29 mouse cellular contexts compared by ENCODE assay signal in genomic region chr6:144645796-144646195, GRCm38 (mm10).
A peak's percentile ranks its signal among the peaks of the same experiment; 100 is the strongest.
DNase-seq lines count a peak whose midpoint lies in the region; ATAC-seq and TF ChIP-seq lines count a peak whose summit lies in the region.
"Had no signal": no experiment of that assay in that cellular context is flagged by ENCODE, and none has a peak within 500 bp of the region (broad histone marks: within the 10 kb centered on the region; RNA-seq: fewer than 3 reads in every experiment).

No protein-coding gene starts in this region.

- H3K27me3 ChIP-seq in heart, embryonic 12.5 days (replicated peaks), result no peaks in the 10 kb centered on the region
- H3K27me3 ChIP-seq in lung, embryonic 14.5 days (ENCODE audit: insufficient read depth, low read length), result no peaks in the 10 kb centered on the region
- no peaks in the 10 kb centered on the region for H3K27me3 ChIP-seq in lung, postnatal 0 days (replicated peaks; ENCODE audit: insufficient read depth, low read length)
- H3K27me3 ChIP-seq: CH12.LX; embryonic facial prominence, embryonic 13.5 days; embryonic facial prominence, embryonic 15.5 days; Patski had no signal

- no peak overlapping the region for H3K9ac ChIP-seq in heart, embryonic 12.5 days
- no peak overlapping the region for H3K9ac ChIP-seq in lung, embryonic 14.5 days
- H3K9ac ChIP-seq in lung, postnatal 0 days (replicated peaks; ENCODE audit: low read depth), result no peak overlapping the region
- H3K9ac ChIP-seq: embryonic facial prominence, embryonic 13.5 days; embryonic facial prominence, embryonic 15.5 days; forebrain, embryonic 12.5 days had no signal

- no peak for TF ChIP-seq EP300 in lung, postnatal 0 days (IDR thresholded peaks at IDR 0.05)

- ATAC-seq in heart, embryonic 12.5 days (ENCODE audit: insufficient number of reproducible peaks, low FRiP score), result no peak
- no peak for ATAC-seq in lung, embryonic 14.5 days (ENCODE audit: insufficient read depth)
- no peak for ATAC-seq in lung, postnatal 0 days
- ATAC-seq: activated CD4-positive, CD25-positive, alpha-beta regulatory T cell, adult 4 months; CD4-positive, CD25-positive, alpha-beta regulatory T cell, adult 4 months; forebrain, embryonic 14.5 days; Patski had no signal

- 76% methylated on average over 4 of the region's 4 CpGs for WGBS in heart, embryonic 12.5 days
- WGBS in lung, embryonic 14.5 days, result 69% methylated on average over 4 of the region's 4 CpGs
- 48% methylated on average over 4 of the region's 4 CpGs for WGBS in lung, postnatal 0 days

- H3K4me1 ChIP-seq in heart, embryonic 12.5 days (replicated peaks), result peaks cover 25% of the 10 kb centered on the region
- H3K4me1 ChIP-seq in lung, embryonic 14.5 days (ENCODE audit: insufficient read depth), result peaks cover 40% of the 10 kb centered on the region
- H3K4me1 ChIP-seq in lung, postnatal 0 days (ENCODE audit: insufficient read depth, low read depth, low read length), result peaks cover 5% of the 10 kb centered on the region; the same call in 1 of the 2 replicates
- H3K4me1 ChIP-seq: embryonic facial prominence, embryonic 13.5 days; embryonic facial prominence, embryonic 15.5 days had no signal

- H3K9me3 ChIP-seq in heart, embryonic 12.5 days (replicated peaks), result no peaks in the 10 kb centered on the region
- H3K9me3 ChIP-seq in lung, embryonic 14.5 days (ENCODE audit: low read depth, low read length), result no peaks in the 10 kb centered on the region
- H3K9me3 ChIP-seq in lung, postnatal 0 days (ENCODE audit: low read length), result no peaks in the 10 kb centered on the region
- H3K9me3 ChIP-seq: embryonic facial prominence, embryonic 13.5 days; embryonic facial prominence, embryonic 15.5 days; forebrain, embryonic 10.5 days; forebrain, embryonic 12.5 days had no signal

- TF ChIP-seq CTCF in lung, embryonic 14.5 days (IDR thresholded peaks at IDR 0.05; ENCODE audit: low read depth), result no peak
- no peak for TF ChIP-seq CTCF in lung, postnatal 0 days (IDR thresholded peaks at IDR 0.05)

- no peak overlapping the region for H3K27ac ChIP-seq in heart, embryonic 12.5 days (ENCODE audit: poor library complexity, severe bottlenecking)
- peak overlapping the region; percentile 50; the same call in 1 of the 2 replicates for H3K27ac ChIP-seq in lung, embryonic 14.5 days (ENCODE audit: low read depth)
- H3K27ac ChIP-seq in lung, postnatal 0 days (ENCODE audit: low read length), result 0 out of 2 replicates have a peak overlapping the region, but pooled peaks have one; percentile 8
- H3K27ac ChIP-seq: embryonic facial prominence, embryonic 13.5 days; embryonic facial prominence, embryonic 15.5 days; forebrain, embryonic 10.5 days; forebrain, embryonic 12.5 days had no signal

- H3K4me3 ChIP-seq in heart, embryonic 12.5 days, result no peak overlapping the region
- no peak overlapping the region for H3K4me3 ChIP-seq in lung, embryonic 14.5 days (ENCODE audit: low read depth, low read length)
- no peak overlapping the region for H3K4me3 ChIP-seq in lung, postnatal 0 days (ENCODE audit: low read depth, low read length)
- H3K4me3 ChIP-seq: embryonic facial prominence, embryonic 13.5 days; embryonic facial prominence, embryonic 15.5 days; erythroblast, embryonic 14.5 days; forebrain, embryonic 10.5 days; forebrain, embryonic 12.5 days had no signal

- no peak overlapping the region for H3K4me2 ChIP-seq in heart, embryonic 12.5 days
- H3K4me2 ChIP-seq in lung, embryonic 14.5 days, result no peak overlapping the region
- H3K4me2 ChIP-seq in lung, postnatal 0 days (replicated peaks; ENCODE audit: low read depth, low read length), result no peak overlapping the region
- H3K4me2 ChIP-seq: embryonic facial prominence, embryonic 13.5 days; embryonic facial prominence, embryonic 15.5 days; forebrain, embryonic 12.5 days had no signal

- H3K36me3 ChIP-seq in heart, embryonic 12.5 days, result no peaks in the 10 kb centered on the region
- no peaks in the 10 kb centered on the region for H3K36me3 ChIP-seq in lung, embryonic 14.5 days (ENCODE audit: insufficient read depth)
- H3K36me3 ChIP-seq in lung, postnatal 0 days (ENCODE audit: insufficient read depth, low read length), result no peaks in the 10 kb centered on the region
- H3K36me3 ChIP-seq: embryonic facial prominence, embryonic 13.5 days; embryonic facial prominence, embryonic 15.5 days; forebrain, embryonic 10.5 days; forebrain, embryonic 12.5 days; G1E had no signal

- DNase-seq in heart, adult 11 months, result peak; percentile 87
- peak; percentile 28 for DNase-seq in lung, embryonic 14.5 days
- no peak for DNase-seq in lung, postnatal 25 days (ENCODE audit: low spot score)
- peak; percentile 22 for DNase-seq in lung, postnatal 0 days (ENCODE audit: low spot score)
- peak; percentile 38 for DNase-seq in lung, postnatal 36 days
- no peak for DNase-seq in yolk sac, embryonic 10.5 days (ENCODE audit: low spot score)
- DNase-seq: adrenal gland, adult 8-10 months; adrenal gland, postnatal 14 days; adrenal gland, postnatal 36 days; B cell, adult 2 months; cerebellum, adult 11 months; cerebellum, adult 18-20 months; cerebellum, adult 8-10 months; cerebellum, adult 9-11 months; cerebellum, postnatal 14 days; cerebellum, postnatal 36 days; embryo, embryonic 11 days had no signal

Comparison
In these comparisons a context has a peak if more than half of its experiments do, and no peak if none do; other contexts are left out.
1. DNase-seq: peak in heart, adult 11 months (single experiment), lung, embryonic 14.5 days (single experiment), lung, postnatal 0 days (single experiment) and lung, postnatal 36 days (single experiment); none in lung, postnatal 25 days (single experiment) and yolk sac, embryonic 10.5 days (single experiment).